Mouse (Mus musculus): ENCODE data around the gene Ppp1r14c. TPM values are rescaled to one million over a fixed set of nuclear protein-coding genes. Genes with fewer than 3 reads are reported as not detected.
"Not testable (repeated sequence)": the region's sequence is repeated elsewhere in the genome, so short reads cannot be mapped to it uniquely, and the experiment has no call there.

Ppp1r14c gene
- total RNA-seq, 2 experiments from 2014 or later: 19.8 to 20.5 TPM

- no peak for DNase-seq (ENCODE audit: low spot score in 2 of 2)
Observed at GRCm38 (mm10) chr10:3396008-3396795, 30.3 kb downstream of the Ppp1r14c start.

GRCm38 (mm10) chr10:3397406-3397805, 31.5 kb downstream of the Ppp1r14c start:
- no peak for DNase-seq (ENCODE audit: low spot score in 2 of 2)
- intact Hi-C loops (cut with DNase I): no loop called here

More at GRCm38 (mm10) chr10:3396008-3396795, 30.3 kb downstream of the Ppp1r14c start:
- intact Hi-C loops (cut with DNase I): no loop called here

DNA sequence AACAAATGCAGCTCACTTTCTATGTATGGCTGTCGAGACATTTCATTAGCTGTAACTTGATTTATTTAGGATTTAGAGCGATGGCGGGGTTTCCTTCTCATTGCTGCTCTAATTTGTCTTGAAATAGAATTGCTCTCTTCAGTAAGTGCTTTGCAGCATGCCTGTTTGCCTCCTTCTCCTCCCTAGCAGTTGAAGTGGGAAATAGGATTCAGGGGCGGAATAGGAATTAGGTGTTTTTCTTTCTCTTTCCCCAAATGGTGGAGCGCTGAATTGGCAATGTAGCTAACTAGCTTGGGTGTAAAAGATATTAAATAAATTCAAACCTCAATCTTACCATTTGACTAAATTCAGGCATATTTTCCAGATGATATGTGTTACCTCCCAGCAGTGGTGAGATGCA, 32.2 kb downstream of the Ppp1r14c start:
- DNase-seq (ENCODE audit: low spot score in 2 of 2): peak; percentile 45 to 76
- intact Hi-C loops (cut with DNase I): no loop called here

DNA sequence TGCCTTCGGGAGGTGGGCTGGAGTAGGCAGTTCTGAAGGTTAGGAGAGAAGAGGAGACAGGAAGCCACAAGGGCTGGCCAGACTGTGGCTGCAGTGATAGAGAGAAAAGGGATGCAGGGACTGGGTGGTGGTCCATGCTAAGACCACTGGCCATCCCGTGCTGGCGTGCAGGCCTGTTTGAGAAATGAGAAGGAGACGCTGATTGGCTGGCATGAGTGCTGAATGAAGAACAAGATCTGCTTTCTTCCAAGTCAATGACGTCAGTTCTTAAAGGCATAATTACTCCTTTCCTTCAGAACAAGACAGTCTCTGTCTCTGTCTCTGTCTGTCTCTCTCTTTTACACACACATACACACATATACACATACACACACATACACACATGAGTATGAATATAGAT, 36.4 kb downstream of the Ppp1r14c start:
- intact Hi-C loops (cut with DNase I): no loop called here
- DNase-seq (ENCODE audit: low spot score in 2 of 2): no peak

DNA sequence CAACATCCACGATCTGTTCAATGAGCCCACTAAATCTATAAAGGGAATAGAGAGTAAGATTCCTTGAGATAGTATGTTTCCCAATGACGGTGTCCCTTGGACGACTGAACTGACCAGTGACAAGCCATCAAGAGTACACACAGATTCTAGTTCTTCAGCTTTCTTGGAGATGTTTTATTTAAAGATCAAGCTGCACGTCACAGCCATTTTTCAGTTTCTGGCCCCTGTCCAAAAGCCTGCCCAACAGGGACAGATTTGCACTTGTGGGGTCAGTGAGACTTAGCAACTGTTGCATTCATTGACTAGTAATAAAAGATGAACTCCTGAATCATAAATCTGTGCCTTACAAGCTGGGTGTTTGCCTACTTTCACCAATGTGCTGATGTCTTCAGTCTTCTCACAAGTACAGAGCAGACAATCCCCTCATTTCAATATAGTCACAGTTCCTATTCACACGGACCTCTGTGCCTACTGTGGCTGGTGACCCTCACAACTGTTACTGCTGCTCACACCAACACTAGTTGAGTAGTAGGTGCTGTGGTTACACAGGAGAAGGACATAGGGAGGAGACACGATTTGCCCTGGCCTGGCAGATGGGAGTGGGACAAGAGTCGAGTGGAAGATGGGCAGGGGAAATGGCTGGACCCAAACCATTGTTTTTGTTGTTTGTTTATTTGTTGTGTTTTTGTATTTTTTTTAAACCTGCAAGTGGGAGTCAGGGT, 37.7 kb downstream of the Ppp1r14c start:
- intact Hi-C loops (cut with DNase I): no loop called here
- no peak for DNase-seq (ENCODE audit: low spot score in 2 of 2)

DNA sequence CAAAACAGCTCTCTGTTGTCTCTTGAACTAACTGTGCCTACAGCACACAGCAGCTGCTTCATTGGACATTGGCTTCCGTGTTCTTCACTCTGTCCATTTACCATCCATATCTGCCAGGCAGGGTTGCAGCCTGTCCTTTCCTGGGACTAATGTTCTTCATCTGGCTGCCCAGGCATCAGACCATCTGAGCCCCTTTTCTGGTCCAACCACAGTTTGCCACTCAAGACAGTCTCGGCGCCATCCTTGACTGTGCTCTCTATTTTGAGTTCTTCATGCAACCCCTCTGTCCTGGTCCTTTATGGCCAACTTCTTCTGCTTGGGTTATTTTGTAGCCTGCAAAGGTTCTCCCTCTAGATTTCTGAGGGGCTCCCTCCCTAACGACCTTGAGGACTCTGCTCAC, 38.5 kb downstream of the Ppp1r14c start:
- DNase-seq (ENCODE audit: low spot score in 2 of 2): no peak
- intact Hi-C loops (cut with DNase I): no loop called here

- DNase-seq (ENCODE audit: low spot score in 2 of 2): no peak
- intact Hi-C loops (cut with DNase I): no loop called here
Observed at GRCm38 (mm10) chr10:3406280-3406679, 40.4 kb downstream of the Ppp1r14c start.

- no peak for DNase-seq (ENCODE audit: low spot score in 2 of 2)
Observed at GRCm38 (mm10) chr10:3408036-3408661, 42.3 kb downstream of the Ppp1r14c start.

GRCm38 (mm10) chr10:3408699-3409098, 42.8 kb downstream of the Ppp1r14c start:
- DNase-seq (ENCODE audit: low spot score in 2 of 2): no peak
- intact Hi-C loops (cut with DNase I): no loop called here

More at GRCm38 (mm10) chr10:3408036-3408661, 42.3 kb downstream of the Ppp1r14c start:
- intact Hi-C loops (cut with DNase I): no loop called here

DNA sequence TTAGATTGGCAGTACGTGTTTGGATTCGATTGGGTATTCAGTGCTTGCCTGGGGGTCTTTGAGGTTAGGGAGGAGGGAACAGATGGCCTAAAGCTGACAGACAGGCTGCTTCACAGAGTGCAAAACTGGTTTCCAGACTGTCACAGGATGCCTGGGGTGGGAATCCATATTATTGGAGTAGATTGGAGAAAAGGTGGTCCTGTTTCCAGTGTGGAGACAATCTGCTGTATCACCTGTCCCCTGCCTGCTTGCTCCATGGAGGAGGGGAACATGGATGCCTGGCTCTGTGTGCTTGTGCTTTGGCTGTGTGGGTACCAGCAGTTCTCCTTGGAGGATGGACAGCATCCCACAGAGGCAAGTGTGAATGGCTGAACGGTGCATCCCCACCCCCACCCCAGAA, 45.4 kb downstream of the Ppp1r14c start:
- intact Hi-C loops (cut with DNase I): no loop called here
- DNase-seq (ENCODE audit: low spot score in 2 of 2): no peak

GRCm38 (mm10) chr10:3411639-3412038, 45.8 kb downstream of the Ppp1r14c start:
- intact Hi-C loops (cut with DNase I): no loop called here

GRCm38 (mm10) chr10:3414813-3415212, 49.0 kb downstream of the Ppp1r14c start:
- intact Hi-C loops (cut with DNase I): no loop called here
- DNase-seq (ENCODE audit: low spot score in 2 of 2): no peak

More at GRCm38 (mm10) chr10:3411639-3412038, 45.8 kb downstream of the Ppp1r14c start:
- DNase-seq (ENCODE audit: low spot score in 2 of 2): no peak

DNA sequence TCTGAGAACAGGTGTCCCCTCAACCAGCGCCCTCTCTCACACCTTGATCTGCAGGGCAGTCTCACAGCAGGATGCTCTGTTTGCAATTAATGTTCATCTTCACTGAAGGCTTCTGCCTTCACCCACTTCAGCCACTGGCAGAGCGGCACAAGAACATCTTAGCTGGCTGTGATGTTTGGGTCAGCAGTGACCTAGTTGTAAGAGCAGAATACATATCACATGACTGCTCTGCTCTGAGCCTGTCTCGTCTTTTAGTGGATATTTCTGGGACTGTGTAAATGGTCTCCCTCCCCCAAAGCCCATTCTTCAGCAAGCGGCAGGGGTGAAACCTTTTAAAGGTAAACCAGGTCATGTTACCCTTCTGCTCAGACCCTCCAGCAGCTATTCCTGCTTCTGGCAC, 50.7 kb downstream of the Ppp1r14c start:
- DNase-seq (ENCODE audit: low spot score in 2 of 2): no peak
- intact Hi-C loops (cut with DNase I): no loop called here

DNA sequence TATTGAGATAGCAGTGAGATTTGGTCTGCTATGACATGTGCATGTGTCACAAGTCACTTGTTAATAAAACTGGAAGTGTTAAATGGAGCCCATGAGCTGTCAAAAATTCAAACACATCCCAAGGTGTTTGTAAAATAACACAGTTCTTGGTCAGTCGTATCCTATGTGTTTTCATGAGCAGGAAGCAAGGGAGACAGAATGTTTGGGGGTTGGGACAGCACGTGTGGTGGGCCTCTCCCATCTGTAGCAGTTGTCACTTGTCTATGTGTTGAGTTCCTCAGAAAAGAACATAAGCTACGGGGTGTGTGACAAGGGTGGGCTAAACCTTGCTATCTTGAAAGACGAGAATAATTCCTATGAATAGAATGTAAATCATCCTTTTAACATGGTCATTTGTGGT, 51.6 kb downstream of the Ppp1r14c start:
- intact Hi-C loops (cut with DNase I): no loop called here
- peak in 1 of 2 experiments; percentile 74 for DNase-seq (ENCODE audit: low spot score in 2 of 2)

- intact Hi-C loops (cut with DNase I): no loop called here
Observed at GRCm38 (mm10) chr10:3424016-3424415, 58.2 kb downstream of the Ppp1r14c start.

DNA sequence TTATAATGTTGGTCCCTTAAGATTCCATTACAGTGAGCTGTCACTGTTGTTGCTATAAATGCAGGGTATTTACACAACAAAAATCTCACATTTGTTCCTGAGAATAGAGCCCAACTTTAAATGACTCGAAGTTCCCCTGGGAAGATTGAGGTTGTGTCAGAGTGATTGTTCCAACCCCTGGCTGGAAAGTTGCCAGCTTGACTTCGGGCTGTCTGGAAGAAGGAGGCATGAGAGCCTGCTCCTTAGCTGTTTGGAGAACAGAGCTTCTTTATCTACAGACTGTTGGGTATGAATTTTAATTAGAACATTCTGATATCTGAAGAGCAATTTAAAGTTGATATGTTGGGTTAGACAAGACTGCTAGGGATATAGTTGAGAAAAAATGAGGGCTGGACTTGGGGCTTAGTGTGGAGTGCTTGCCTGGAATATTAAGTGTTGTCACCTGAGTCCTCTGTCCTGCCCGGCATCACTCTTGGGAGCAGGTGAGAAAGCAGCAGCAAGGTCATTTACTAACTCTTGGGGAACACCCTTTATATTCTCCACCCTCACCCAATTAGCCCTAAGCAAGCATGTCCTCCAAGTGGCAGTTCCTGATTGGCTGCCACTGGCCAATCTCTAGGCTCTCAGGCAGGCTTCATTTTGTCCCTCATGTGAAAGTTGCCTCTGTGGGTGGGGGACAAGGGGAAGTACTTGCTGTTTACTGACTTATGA, 62.0 kb downstream of the Ppp1r14c start:
- intact Hi-C loops (cut with DNase I): no loop called here
- no peak for DNase-seq (ENCODE audit: low spot score in 2 of 2)

More at GRCm38 (mm10) chr10:3424016-3424415, 58.2 kb downstream of the Ppp1r14c start:
- no peak for DNase-seq (ENCODE audit: low spot score in 2 of 2)

GRCm38 (mm10) chr10:3434848-3435474, 69.1 kb downstream of the Ppp1r14c start:
- intact Hi-C loops (cut with DNase I): no loop called here
- DNase-seq (ENCODE audit: low spot score in 2 of 2): no peak

DNA sequence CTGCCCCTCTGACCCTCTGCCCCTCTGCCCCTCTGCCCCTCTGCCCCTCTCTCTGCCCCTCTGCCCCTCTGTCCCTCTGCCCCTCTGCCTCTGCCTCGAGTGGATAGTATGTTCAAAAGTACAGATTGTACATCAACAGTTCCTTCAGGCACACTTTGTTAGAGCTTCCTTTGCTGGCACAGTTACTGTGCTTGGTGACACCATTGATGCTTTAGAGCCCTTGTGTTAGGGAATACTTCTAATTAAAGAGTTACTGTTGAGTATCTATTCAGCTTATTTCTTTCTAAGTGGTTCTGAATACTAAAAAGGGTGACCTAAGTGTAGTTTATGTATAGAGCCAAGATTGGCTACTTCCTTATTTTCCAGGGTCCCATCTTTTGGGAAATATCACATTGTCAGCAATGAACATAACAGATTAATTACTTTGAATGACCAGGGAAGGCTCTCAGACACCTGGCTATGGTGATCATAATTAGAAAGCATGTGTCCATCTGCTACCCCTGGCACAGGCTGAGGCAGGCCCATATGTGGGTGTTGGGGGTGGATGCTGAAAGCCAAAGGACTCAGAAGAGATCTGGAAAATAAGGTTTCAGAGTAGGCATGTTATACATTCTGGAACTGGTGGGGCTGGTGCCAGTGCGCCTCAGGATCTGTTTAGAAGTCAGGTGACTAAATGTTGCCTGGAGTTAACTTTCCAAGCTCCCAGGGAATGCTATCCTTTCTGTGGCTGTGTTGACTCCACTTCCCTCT, 75.0 kb downstream of the Ppp1r14c start:
- DNase-seq (ENCODE audit: low spot score in 2 of 2): peak in 1 of 2 experiments; percentile 57
- intact Hi-C loops (cut with DNase I): no loop called here

GRCm38 (mm10) chr10:3446748-3447147, 80.9 kb downstream of the Ppp1r14c start:
- intact Hi-C loops (cut with DNase I); DNase-seq (ENCODE audit: low spot score in 2 of 2): not testable (repeated sequence)

All from left cerebral cortex, postnatal 25 days (tissue).